Mouse (Mus musculus): ENCODE data around the gene Alg12.
A peak's percentile ranks its signal among the peaks of the same experiment; 100 is the strongest.

The Alg12 gene

GRCm38 (mm10) chr15:88854969-88855830, 36.1 kb upstream of the Alg12 start:
- no peak for DNase-seq

- no peak for DNase-seq
Observed at GRCm38 (mm10) chr15:88854119-88854968, 35.2 kb upstream of the Alg12 start.

GRCm38 (mm10) chr15:88853106-88853505, 34.0 kb upstream of the Alg12 start:
- DNase-seq, result no peak

- no peak for DNase-seq
Observed at GRCm38 (mm10) chr15:88851507-88852149, 32.5 kb upstream of the Alg12 start.

GRCm38 (mm10) chr15:88851076-88851475, 32.0 kb upstream of the Alg12 start:
- no peak for DNase-seq

GRCm38 (mm10) chr15:88850146-88850826, 31.2 kb upstream of the Alg12 start:
- DNase-seq, result no peak

- no peak for DNase-seq
Observed at GRCm38 (mm10) chr15:88849621-88850020, 30.5 kb upstream of the Alg12 start.

- no peak for DNase-seq
Observed at GRCm38 (mm10) chr15:88848661-88849060, 29.5 kb upstream of the Alg12 start.

- DNase-seq, result no peak
Observed at GRCm38 (mm10) chr15:88844966-88845365, 25.8 kb upstream of the Alg12 start.

GRCm38 (mm10) chr15:88843486-88844097, 24.5 kb upstream of the Alg12 start:
- DNase-seq, result peak; percentile 29

- DNase-seq, result no peak
Observed at GRCm38 (mm10) chr15:88842300-88842673, 23.2 kb upstream of the Alg12 start.

- DNase-seq, result no peak
Observed at GRCm38 (mm10) chr15:88841580-88842299, 22.6 kb upstream of the Alg12 start.

- DNase-seq, result no peak
Observed at GRCm38 (mm10) chr15:88841160-88841559, 22.0 kb upstream of the Alg12 start.

- DNase-seq, result no peak
Observed at GRCm38 (mm10) chr15:88840126-88840525, 21.0 kb upstream of the Alg12 start.

- DNase-seq, result no peak
Observed at GRCm38 (mm10) chr15:88839271-88839670, 20.2 kb upstream of the Alg12 start.

GRCm38 (mm10) chr15:88837977-88838376, 18.9 kb upstream of the Alg12 start:
- DNase-seq, result no peak

GRCm38 (mm10) chr15:88837199-88837932, 18.2 kb upstream of the Alg12 start:
- DNase-seq, result peak; percentile 39

GRCm38 (mm10) chr15:88836571-88836970, 17.5 kb upstream of the Alg12 start:
- DNase-seq, result no peak

GRCm38 (mm10) chr15:88836031-88836430, 16.9 kb upstream of the Alg12 start:
- DNase-seq, result no peak

GRCm38 (mm10) chr15:88832536-88832935, 13.4 kb upstream of the Alg12 start:
- DNase-seq, result no peak

- no peak for DNase-seq
Observed at GRCm38 (mm10) chr15:88831482-88831881, 12.4 kb upstream of the Alg12 start.

All from thymus, postnatal 14 days (tissue).